Mouse (Mus musculus) heart, adult 2 months (tissue): ENCODE measurements around the gene Pigf. TPM values are rescaled to one million over a fixed set of nuclear protein-coding genes. Genes with fewer than 3 reads are reported as not detected.
A peak's percentile ranks its signal among the peaks of the same experiment; 100 is the strongest.

Experiments
- DNase-seq, 2 experiments: peaks; one replicate each; pipeline ENCODE4 v3.0.0; 2021
- H3K27ac ChIP-seq: fragments of 200-600 bp; 2 replicates; pipeline ENCODE4 v1.8.1; 2022
- H3K27me3 ChIP-seq: fragments of 200-500 bp; 2 replicates; pipeline ENCODE4 v1.6.1; 2012; ENCODE audit warnings: mild to moderate bottlenecking, low read length, inconsistent platforms, mixed read lengths; ENCODE audit not compliant: control insufficient read depth, insufficient read depth
- H3K36me3 ChIP-seq: fragments of 200-500 bp; 2 replicates; pipeline ENCODE4 v1.6.1; 2012; ENCODE audit warnings: low read length, inconsistent platforms; ENCODE audit not compliant: control insufficient read depth, insufficient read depth
- H3K4me1 ChIP-seq: fragments of 200-500 bp; 2 replicates; pipeline ENCODE4 v1.6.1; 2011; ENCODE audit warnings: low read length; ENCODE audit not compliant: control insufficient read depth, insufficient read depth
- H3K4me3 ChIP-seq: fragments of 200-600 bp; 2 replicates; pipeline ENCODE4 v1.8.1; 2022
- H3K79me2 ChIP-seq: fragments of 200-500 bp; replicated peaks from 2 replicates; pipeline ENCODE4 v1.6.1; 2012; ENCODE audit warnings: mild to moderate bottlenecking, inconsistent platforms, low read length, moderate library complexity, mixed read lengths; ENCODE audit not compliant: control insufficient read depth, insufficient read depth
- H3K9ac ChIP-seq: fragments of 200-500 bp; 2 replicates; pipeline ENCODE4 v1.6.1; 2012; ENCODE audit warnings: low read depth, mild to moderate bottlenecking, control low read depth, inconsistent platforms, low read length, mixed read lengths
- CTCF ChIP-seq: fragments of 200-600 bp; IDR thresholded peaks from 2 replicates; pipeline ENCODE4 v1.8.1; 2022; ENCODE audit warnings: antibody characterized with exemption, mild to moderate bottlenecking, moderate library complexity
- EP300 ChIP-seq: fragments of 200-500 bp; IDR thresholded peaks from 2 replicates; pipeline ENCODE4 v1.6.1; 2011; ENCODE audit warnings: low read depth, low read length, control low read depth; ENCODE audit not compliant: insufficient read depth
- POLR2A ChIP-seq: fragments of 200-500 bp; IDR thresholded peaks from 2 replicates; pipeline ENCODE4 v1.6.1; 2011; ENCODE audit warnings: mild to moderate bottlenecking, low read depth, low read length, control low read depth; ENCODE audit not compliant: insufficient read depth
- WGBS: fragments of 180-500 bp; shearing (Covaris S2); methylation state at CpG from one replicate; pipeline ENCODE4 v1.1.7; 2018; 5-methylcytosine and 5-hydroxymethylcytosine counted together
- intact Hi-C: fragments of 180-260 bp; cut with DNase I; formaldehyde crosslinking; loops from one replicate; pipeline ENCODE4 v1.15.1; 2025
- polyA plus RNA-seq: library from polyadenylated mRNA; depleted of rRNA; stranded (reverse); fragments of >200 nt; gene quantifications from 2 replicates; pipeline ENCODE4 v1.2.3, GENCODE M21; 2012
- total RNA-seq, 2 experiments: library from RNA; stranded (reverse); gene quantifications; 2 replicates each; pipeline ENCODE4 v1.2.3; 2021

Gene Pigf
- total and polyA plus RNA-seq, 3 experiments = 2.4 to 5.2 (median 3.4) TPM

GRCm38 (mm10) chr17:86968581-86968980 lies 56.6 kb downstream of the Pigf start:
- peak overlapping the region; percentile 68 for H3K27ac ChIP-seq

GRCm38 (mm10) chr17:86967536-86968525 lies 57.4 kb downstream of the Pigf start:
- intact Hi-C loops = loop anchor here (2.0 to 10.0 kb wide), 2 partner anchors 15 to 477 kb away; partner anchors contain the start of gene Calm2
- H3K27me3 ChIP-seq = no peaks in the 10 kb centered on the region
- WGBS = 46% methylated on average over 10 of the region's 10 CpGs
- H3K27ac ChIP-seq = peak overlapping the region; percentile 68
- peaks cover 10% of the 10 kb centered on the region; the same call in 1 of the 2 replicates for H3K36me3 ChIP-seq
- DNase-seq = peak in 1 of 2 experiments; percentile 45
- TF ChIP-seq EP300 (no peak), CTCF (no peak), POLR2A (no peak)
- H3K9ac ChIP-seq = peak overlapping the region; percentile 32; the same call in 1 of the 2 replicates
- no peak overlapping the region; the same call in 1 of the 2 replicates for H3K4me3 ChIP-seq
- H3K4me1 ChIP-seq = peaks cover 22% of the 10 kb centered on the region
- peaks cover 2% of the 10 kb centered on the region for H3K79me2 ChIP-seq

More at GRCm38 (mm10) chr17:86968581-86968980, 56.6 kb downstream of the Pigf start:
- TF ChIP-seq CTCF (no peak), POLR2A (no peak), EP300 (no peak)
- Histone ChIP-seq H3K4me1 (peaks cover 25% of the 10 kb centered on the region), H3K79me2 (peaks cover under 1% of the 10 kb centered on the region), H3K36me3 (peaks cover 10% of the 10 kb centered on the region; the same call in 1 of the 2 replicates), H3K27me3 (no peaks in the 10 kb centered on the region), H3K9ac (peak overlapping the region; percentile 29; the same call in 1 of the 2 replicates), H3K4me3 (no peak overlapping the region)
- DNase-seq = no peak
- WGBS = 69% methylated on average over 5 of the region's 5 CpGs
- intact Hi-C loops = loop anchor here (2.0 to 10.0 kb wide), 2 partner anchors 14 to 476 kb away; partner anchors contain the start of gene Calm2

GRCm38 (mm10) chr17:86967048-86967447 lies 58.2 kb downstream of the Pigf start:
- Histone ChIP-seq H3K27ac (peak overlapping the region; percentile 68), H3K4me3 (no peak overlapping the region)

DNA sequence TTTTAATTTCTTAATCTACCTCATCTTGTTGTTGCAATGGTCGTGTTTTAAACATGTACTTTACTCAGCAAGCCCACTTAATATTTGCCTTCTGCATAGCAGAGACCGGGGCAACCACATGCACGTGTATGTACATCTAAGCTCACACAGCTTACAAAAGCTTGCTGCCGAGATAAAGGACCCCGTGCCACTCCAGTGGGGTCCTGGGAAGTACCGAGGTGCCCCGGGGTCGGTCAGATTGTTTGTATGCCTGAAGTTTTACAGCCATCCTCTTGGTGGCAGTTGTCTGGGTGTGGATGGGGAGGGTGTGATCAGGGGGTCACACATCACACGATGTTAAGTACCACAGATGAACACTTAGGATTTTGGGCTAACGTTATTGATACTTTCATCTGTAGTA lies 59.2 kb downstream of the Pigf start:
- H3K4me3 ChIP-seq = no peak overlapping the region
- H3K36me3 ChIP-seq = peaks cover 7% of the 10 kb centered on the region; the same call in 1 of the 2 replicates
- TF ChIP-seq EP300 = no peak
- TF ChIP-seq CTCF = no peak
- TF ChIP-seq POLR2A = no peak
- WGBS = 71% methylated on average over 10 of the region's 10 CpGs
- H3K79me2 ChIP-seq = peaks cover 2% of the 10 kb centered on the region
- no peak for DNase-seq
- H3K9ac ChIP-seq = no peak overlapping the region
- no peak overlapping the region for H3K27ac ChIP-seq
- H3K27me3 ChIP-seq = no peaks in the 10 kb centered on the region
- H3K4me1 ChIP-seq = peaks cover 18% of the 10 kb centered on the region
- intact Hi-C loops = loop anchor here (10.0 kb wide), 1 partner anchor 479 kb away; the partner anchor contains the start of gene Calm2

More at GRCm38 (mm10) chr17:86967048-86967447, 58.2 kb downstream of the Pigf start:
- DNase-seq = no peak
- TF ChIP-seq POLR2A = no peak
- no peak for TF ChIP-seq CTCF
- Histone ChIP-seq H3K36me3 (peaks cover 10% of the 10 kb centered on the region; the same call in 1 of the 2 replicates), H3K27me3 (no peaks in the 10 kb centered on the region), H3K79me2 (peaks cover 2% of the 10 kb centered on the region), H3K4me1 (peaks cover 17% of the 10 kb centered on the region), H3K9ac (no peak overlapping the region)
- intact Hi-C loops = loop anchor here (10.0 kb wide), 1 partner anchor 478 kb away; the partner anchor contains the start of gene Calm2
- WGBS = 73% methylated on average over 12 of the region's 12 CpGs

- Histone ChIP-seq H3K4me1 (peaks cover 17% of the 10 kb centered on the region), H3K27me3 (no peaks in the 10 kb centered on the region), H3K36me3 (peaks cover 7% of the 10 kb centered on the region; the same call in 1 of the 2 replicates), H3K79me2 (0 out of 2 replicates have a peak, but pooled peaks cover 2% of the 10 kb centered on the region), H3K4me3 (peak overlapping the region; percentile 79; the same call in 1 of the 2 replicates), H3K9ac (peak overlapping the region; percentile 51), H3K27ac (peak overlapping the region; percentile 96)
- no peak for DNase-seq
- intact Hi-C loops = loop anchor here (10.0 kb wide), 1 partner anchor 480 kb away; the partner anchor contains the start of gene Calm2
- WGBS = 71% methylated on average over 8 of the region's 8 CpGs
- no peak for TF ChIP-seq EP300
Observed at GRCm38 (mm10) chr17:86965121-86965520, 60.1 kb downstream of the Pigf start.
